Mouse (Mus musculus) lung, postnatal 0 days (tissue): ENCODE results near the gene Hist1h4b. TPM values are rescaled to one million over a fixed set of nuclear protein-coding genes. Genes with fewer than 3 reads are reported as not detected.

Source experiments
- ATAC-seq: fragments of 200-750 bp; cut with Nextera tagmentation; 2 replicates; pipeline ENCODE4 v1.8.0; 2017; ENCODE audit warnings: moderate library complexity
- DNase-seq: peaks from one replicate; pipeline ENCODE4 v3.0.0-alpha.2; 2016; ENCODE audit warnings: low spot score
- H3K27ac ChIP-seq: fragments of 300-500 bp; sonication (generic); 2 replicates; pipeline ENCODE4 v1.5.1; 2014; ENCODE audit warnings: antibody characterized with exemption, mild to moderate bottlenecking, low read length, mixed read lengths
- H3K27me3 ChIP-seq: fragments of 300-500 bp; sonication (generic); replicated peaks from 2 replicates; pipeline ENCODE4 v1.6.1; 2014; ENCODE audit warnings: low read length, mixed read lengths; ENCODE audit not compliant: insufficient read depth
- H3K36me3 ChIP-seq: fragments of 300-500 bp; sonication (generic); 2 replicates; pipeline ENCODE4 v1.6.1; 2014; ENCODE audit warnings: low read length, mixed read lengths; ENCODE audit not compliant: insufficient read depth
- H3K4me1 ChIP-seq: fragments of 300-500 bp; sonication (generic); 2 replicates; pipeline ENCODE4 v1.6.1; 2014; ENCODE audit warnings: antibody characterized with exemption, low read depth, low read length, mixed read lengths; ENCODE audit not compliant: insufficient read depth
- H3K4me2 ChIP-seq: fragments of 300-500 bp; sonication (generic); replicated peaks from 2 replicates; pipeline ENCODE4 v1.6.1; 2014; ENCODE audit warnings: low read depth, mild to moderate bottlenecking, low read length, moderate library complexity, mixed read lengths
- H3K4me3 ChIP-seq: fragments of 300-500 bp; sonication (generic); 2 replicates; pipeline ENCODE4 v1.5.1; 2014; ENCODE audit warnings: low read depth, low read length
- H3K9ac ChIP-seq: fragments of 300-500 bp; sonication (generic); replicated peaks from 2 replicates; pipeline ENCODE4 v1.6.1; 2014; ENCODE audit warnings: low read depth, mild to moderate bottlenecking
- H3K9me3 ChIP-seq: fragments of 300-500 bp; sonication (generic); 2 replicates; pipeline ENCODE4 v1.6.1; 2016; ENCODE audit warnings: low read length, mixed read lengths
- CTCF ChIP-seq: IDR thresholded peaks from 2 replicates; pipeline ENCODE4 v1.5.1; 2016; ENCODE audit warnings: antibody characterized with exemption, mild to moderate bottlenecking
- EP300 ChIP-seq: IDR thresholded peaks from 2 replicates; pipeline ENCODE4 v1.6.1; 2016; ENCODE audit warnings: antibody characterized with exemption, mild to moderate bottlenecking, control low read depth
- WGBS: fragments of 180-500 bp; shearing (Covaris S2); extraction: QIAGEN DNeasy Blood & Tissue Kit; methylation state at CpG from one replicate; pipeline ENCODE4 v1.1.7; 2014; 5-methylcytosine and 5-hydroxymethylcytosine counted together
- polyA plus RNA-seq: library from polyadenylated mRNA; unstranded; fragments of >200 nt; fragmentation: Nextera tagmentation; extraction: Ambion mirVana; gene quantifications from 2 replicates; pipeline ENCODE4 v1.2.1, GENCODE M21; 2015

Hist1h4b gene
- polyA plus RNA-seq, 1 experiment from 2014 or later: 0.57 TPM

DNA sequence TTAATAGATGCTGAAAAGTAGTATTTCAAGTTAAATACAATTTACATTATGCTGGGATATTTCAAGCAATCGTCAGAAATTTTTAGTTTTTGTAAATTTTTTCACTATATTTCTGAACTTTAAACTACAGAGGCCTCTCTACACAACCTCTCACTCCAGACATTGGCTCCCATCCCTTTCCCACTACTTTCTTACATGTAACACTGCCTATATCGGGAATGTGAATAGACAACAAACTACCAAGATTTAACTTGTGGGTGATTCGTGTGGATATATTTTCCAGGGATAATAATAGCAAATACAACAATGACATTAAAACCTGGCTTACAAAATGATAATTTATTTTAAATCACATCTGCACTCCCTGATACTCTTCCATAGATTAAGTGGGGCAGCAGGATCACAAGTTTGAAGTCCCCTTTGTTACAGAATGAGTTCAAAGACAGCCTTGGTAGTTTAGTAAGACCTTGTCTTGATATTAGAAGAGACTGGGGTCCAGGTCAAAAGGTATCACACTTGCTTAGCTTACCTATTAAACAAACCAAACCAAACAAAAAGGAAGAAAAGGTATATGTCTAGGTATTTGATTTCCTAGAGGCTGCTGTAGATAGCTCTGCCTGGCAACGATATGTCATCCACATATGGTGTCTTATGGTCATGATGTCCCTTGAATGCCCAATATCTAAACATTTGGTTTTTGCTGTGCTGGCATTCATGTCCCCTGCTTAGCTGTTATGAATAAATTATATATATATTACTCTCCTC lies 3.3 kb upstream of the Hist1h4b start:
- no peak overlapping the region for H3K9ac ChIP-seq
- no peaks in the 10 kb centered on the region for H3K27me3 ChIP-seq
- H3K9me3 ChIP-seq: no peaks in the 10 kb centered on the region
- H3K4me3 ChIP-seq: no peak overlapping the region
- H3K27ac ChIP-seq: no peak overlapping the region
- TF ChIP-seq CTCF: no peak
- no peak for TF ChIP-seq EP300
- H3K36me3 ChIP-seq: no peaks in the 10 kb centered on the region
- 38% methylated on average over 4 of the region's 4 CpGs for WGBS
- DNase-seq (no peak), ATAC-seq (no peak)
- H3K4me1 ChIP-seq: no peaks in the 10 kb centered on the region; the same call in 1 of the 2 replicates
- H3K4me2 ChIP-seq: no peak overlapping the region

DNA sequence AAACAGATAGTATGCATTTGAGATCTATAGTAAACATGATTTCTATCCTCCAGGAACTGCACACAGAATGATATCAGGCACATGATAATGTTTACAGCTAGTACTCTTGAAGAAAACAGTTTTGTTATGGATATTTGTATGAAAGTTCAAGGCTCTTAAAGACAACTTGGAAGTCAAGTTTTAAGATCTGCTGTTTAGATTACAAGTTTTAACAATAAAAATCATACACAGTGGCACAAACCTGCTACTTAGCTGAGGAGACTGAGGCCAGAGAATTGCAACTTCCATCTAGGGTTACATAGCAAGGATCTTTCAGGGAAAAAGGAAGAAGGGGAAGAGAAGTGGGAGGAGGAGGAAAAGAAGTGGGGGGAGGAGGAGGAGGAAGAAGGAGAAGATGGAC lies 1.8 kb upstream of the Hist1h4b start:
- Histone ChIP-seq H3K27ac (no peak overlapping the region), H3K9me3 (no peaks in the 10 kb centered on the region), H3K36me3 (no peaks in the 10 kb centered on the region), H3K4me3 (no peak overlapping the region), H3K4me1 (no peaks in the 10 kb centered on the region; the same call in 1 of the 2 replicates), H3K9ac (no peak overlapping the region), H3K27me3 (no peaks in the 10 kb centered on the region), H3K4me2 (no peak overlapping the region)
- DNase-seq: no peak
- TF ChIP-seq CTCF: no peak
- TF ChIP-seq EP300: no peak
- no peak for ATAC-seq

DNA sequence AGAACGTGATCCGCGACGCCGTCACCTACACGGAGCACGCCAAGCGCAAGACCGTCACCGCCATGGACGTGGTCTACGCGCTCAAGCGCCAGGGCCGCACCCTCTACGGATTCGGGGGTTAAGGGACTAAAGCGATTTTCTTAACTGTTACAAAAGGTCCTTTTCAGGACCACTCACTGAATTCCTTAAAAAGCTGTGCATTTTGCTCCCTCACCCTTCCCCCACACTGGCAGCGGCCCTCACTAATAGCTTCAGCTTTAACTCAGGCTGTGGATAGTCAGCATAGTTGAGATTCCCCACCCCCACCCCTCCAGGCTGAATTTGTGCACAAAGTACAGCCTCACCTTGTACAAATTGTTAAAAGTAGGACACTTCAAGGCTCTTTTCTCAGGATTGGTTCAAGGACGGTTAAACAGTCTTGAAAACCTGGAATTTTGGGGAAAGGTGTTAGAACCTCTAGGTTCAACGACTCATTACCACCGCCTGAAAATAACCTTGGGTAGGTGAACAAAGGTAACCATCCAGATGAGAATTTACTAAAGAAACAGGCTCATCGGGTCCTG lies 479 bp downstream of the Hist1h4b start:
- DNase-seq (peak; percentile 76), ATAC-seq (peak; percentile 29)
- H3K36me3 ChIP-seq: no peaks in the 10 kb centered on the region
- H3K9me3 ChIP-seq: no peaks in the 10 kb centered on the region
- under 1% methylated on average over 15 of the region's 23 CpGs for WGBS
- peak overlapping the region; percentile 85 for H3K27ac ChIP-seq
- no peak for TF ChIP-seq CTCF
- TF ChIP-seq EP300: peak; percentile 62
- H3K4me3 ChIP-seq: peak overlapping the region; percentile 31
- peak overlapping the region; percentile 56 for H3K4me2 ChIP-seq
- peaks cover 4% of the 10 kb centered on the region; the same call in 1 of the 2 replicates for H3K4me1 ChIP-seq
- peak overlapping the region; percentile 12; the same call in 1 of the 2 replicates for H3K9ac ChIP-seq
- H3K27me3 ChIP-seq: no peaks in the 10 kb centered on the region

DNA sequence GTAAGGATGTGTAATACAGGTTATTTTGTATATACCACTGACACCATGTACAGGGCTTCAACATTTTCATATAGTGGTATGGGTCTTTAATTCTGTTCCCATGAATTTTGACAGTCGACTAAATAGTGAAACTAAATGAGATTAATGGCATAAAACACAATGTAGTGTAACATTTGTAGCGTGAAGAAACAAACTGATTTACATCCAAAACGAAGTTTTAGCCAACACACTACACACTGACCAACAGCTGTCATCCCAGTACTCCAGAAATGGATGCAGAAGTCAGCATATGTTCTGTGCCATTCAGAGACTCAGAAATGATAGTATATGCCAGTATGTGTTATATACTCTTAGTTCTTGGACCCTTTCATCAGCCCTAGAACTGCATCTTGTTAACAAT lies 1.1 kb downstream of the Hist1h4b start:
- Histone ChIP-seq H3K4me2 (no peak overlapping the region), H3K27me3 (no peaks in the 10 kb centered on the region), H3K9me3 (no peaks in the 10 kb centered on the region), H3K27ac (peak overlapping the region; percentile 85; the same call in 1 of the 2 replicates), H3K4me1 (peaks cover 4% of the 10 kb centered on the region; the same call in 1 of the 2 replicates), H3K36me3 (no peaks in the 10 kb centered on the region), H3K4me3 (no peak overlapping the region), H3K9ac (no peak overlapping the region)
- TF ChIP-seq EP300: no peak
- no peak for TF ChIP-seq CTCF
- no peak for ATAC-seq
- DNase-seq: peak; percentile 4
- 46% methylated on average over 3 of the region's 3 CpGs for WGBS

DNA sequence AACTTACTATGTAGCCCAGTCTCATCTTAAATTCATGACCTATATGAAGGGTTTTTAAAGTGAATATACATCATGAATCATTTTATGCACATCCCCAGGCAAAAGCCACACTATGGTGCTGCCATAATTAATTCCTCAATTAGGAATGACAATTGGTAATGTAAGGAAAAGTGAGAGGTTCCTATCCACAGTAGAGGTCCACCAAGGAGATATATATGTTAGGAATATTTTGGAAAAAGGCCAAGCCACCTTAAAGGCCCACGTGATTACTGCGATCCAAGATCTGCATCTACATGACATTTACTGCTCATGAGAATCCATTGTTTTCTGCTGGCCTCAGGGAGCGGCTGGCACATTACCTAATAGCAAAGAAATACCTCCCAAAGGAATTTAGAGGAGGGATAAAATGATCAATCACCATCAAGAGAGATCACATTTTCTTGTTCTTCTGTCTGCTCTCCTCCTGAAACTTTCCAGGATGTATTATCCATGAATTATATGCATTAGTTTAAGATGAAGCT lies 2.5 kb downstream of the Hist1h4b start:
- Histone ChIP-seq H3K9me3 (no peaks in the 10 kb centered on the region), H3K9ac (no peak overlapping the region), H3K36me3 (no peaks in the 10 kb centered on the region), H3K4me2 (no peak overlapping the region), H3K27me3 (no peaks in the 10 kb centered on the region), H3K4me3 (no peak overlapping the region), H3K27ac (no peak overlapping the region), H3K4me1 (peaks cover 10% of the 10 kb centered on the region)
- TF ChIP-seq EP300: no peak
- TF ChIP-seq CTCF: no peak
- ATAC-seq (no peak), DNase-seq (no peak)
- WGBS: 85% methylated on average over 3 of the region's 3 CpGs

DNA sequence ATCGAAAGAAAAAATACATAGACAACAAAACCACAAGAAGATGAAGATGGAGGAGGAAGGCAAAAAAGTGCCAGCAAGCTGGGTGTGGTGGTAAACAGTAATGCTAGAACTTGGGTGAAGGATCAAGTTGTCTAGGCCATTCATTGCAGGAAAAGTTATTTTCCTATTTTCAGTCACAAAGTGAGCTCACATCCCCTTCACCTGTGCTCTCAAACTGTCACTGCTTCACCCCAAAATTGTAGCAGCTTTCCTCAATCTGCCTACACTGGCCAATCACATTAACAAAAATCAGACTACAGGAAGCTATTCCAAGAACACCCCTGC lies 3.1 kb downstream of the Hist1h4b start:
- TF ChIP-seq EP300: no peak
- no peak for TF ChIP-seq CTCF
- WGBS: 50% methylated on average over 1 of the region's 1 CpGs
- ATAC-seq: no peak
- Histone ChIP-seq H3K4me1 (peaks cover 12% of the 10 kb centered on the region), H3K36me3 (no peaks in the 10 kb centered on the region), H3K4me2 (no peak overlapping the region; the same call in 1 of the 2 replicates), H3K27me3 (no peaks in the 10 kb centered on the region), H3K9me3 (no peaks in the 10 kb centered on the region), H3K9ac (no peak overlapping the region), H3K4me3 (no peak overlapping the region), H3K27ac (no peak overlapping the region)
- DNase-seq: no peak
